Mouse (Mus musculus) kidney, postnatal 4 days (tissue): Measurements from ENCODE around the gene Jhy.

ENCODE experiments used
- DNase-seq, 2 experiments: peaks; one replicate each; pipeline ENCODE4 v3.0.0; 2021; ENCODE audit warnings: mixed read lengths in 2 of 2

Gene Jhy

DNA sequence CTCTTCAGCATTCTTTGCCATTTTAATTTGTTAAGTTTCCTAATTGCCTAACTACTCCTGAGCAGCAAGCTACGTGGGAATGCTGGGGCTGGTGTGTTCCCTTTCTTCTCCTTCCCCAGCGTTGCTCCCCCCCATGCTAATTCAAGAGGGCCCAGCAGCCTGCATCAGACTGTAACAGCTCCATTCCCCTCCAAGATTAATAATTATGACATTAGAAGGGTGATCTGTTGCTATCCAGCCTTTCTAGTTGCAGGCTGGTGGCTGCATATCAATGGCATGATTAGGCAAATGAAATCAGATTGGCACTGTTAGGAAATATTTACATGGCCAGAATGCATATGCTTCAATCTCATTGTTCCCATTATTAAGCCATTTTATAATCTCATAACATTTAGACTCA is 112.4 kb downstream of the Jhy start:
- DNase-seq, result no peak
